Mouse (Mus musculus) stomach, adult 2 months (tissue): ENCODE results near the gene Uevld. TPM values are rescaled to one million over a fixed set of nuclear protein-coding genes. Genes with fewer than 3 reads are reported as not detected.

ENCODE experiments used
- polyA plus RNA-seq: library from polyadenylated mRNA; depleted of rRNA; stranded (reverse); fragments of >200 nt; gene quantifications from 2 replicates; pipeline ENCODE4 v1.2.3, GENCODE M21; 2012; rRNA removed

The Uevld gene
- 0.48 and 0.62 TPM in 2 replicates for polyA plus RNA-seq

DNA sequence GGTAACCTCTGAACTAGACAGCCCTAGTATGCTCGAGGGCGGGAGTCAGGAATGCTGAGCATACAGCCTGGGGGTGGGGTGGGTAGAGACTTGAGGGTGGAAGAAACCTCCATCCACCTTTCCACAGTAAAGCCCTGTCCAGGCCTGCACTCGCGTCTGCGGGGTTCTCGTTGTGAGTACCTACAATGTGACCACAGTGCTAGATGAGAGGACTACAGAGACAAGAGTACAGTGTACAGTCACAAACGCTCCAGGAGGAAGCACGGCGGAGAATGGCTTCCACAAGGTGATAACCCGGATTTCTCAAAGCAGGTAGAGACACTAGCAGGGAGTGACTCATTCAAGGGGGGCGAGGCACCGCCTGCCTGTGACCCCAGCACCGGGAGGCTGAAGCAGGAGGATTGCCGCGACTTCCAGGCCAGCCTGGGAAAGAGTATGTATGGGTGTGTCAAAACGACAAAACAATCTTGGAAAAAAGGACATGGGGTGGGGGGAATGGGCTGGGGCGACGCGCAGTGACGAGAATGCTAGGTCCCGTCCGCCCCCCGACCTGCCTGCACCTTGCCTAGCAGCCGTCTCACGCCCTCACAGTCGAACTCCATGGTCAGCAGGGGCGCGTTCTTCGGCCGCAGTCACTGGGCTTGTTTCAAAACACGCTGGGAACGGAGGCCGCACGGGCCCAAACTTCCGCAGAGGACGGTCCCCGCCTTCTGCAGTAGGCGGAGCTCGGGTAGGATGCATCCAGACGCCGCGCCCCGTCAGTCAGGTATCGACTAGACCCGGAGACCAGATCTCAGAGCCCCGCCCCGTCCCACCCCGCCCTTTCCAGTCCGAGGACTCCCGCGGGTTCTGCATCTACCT, at the start of gene Uevld:
Gene Uevld (minus strand): TSS at position 697 of the 861 bp plus-strand sequence.

DNA sequence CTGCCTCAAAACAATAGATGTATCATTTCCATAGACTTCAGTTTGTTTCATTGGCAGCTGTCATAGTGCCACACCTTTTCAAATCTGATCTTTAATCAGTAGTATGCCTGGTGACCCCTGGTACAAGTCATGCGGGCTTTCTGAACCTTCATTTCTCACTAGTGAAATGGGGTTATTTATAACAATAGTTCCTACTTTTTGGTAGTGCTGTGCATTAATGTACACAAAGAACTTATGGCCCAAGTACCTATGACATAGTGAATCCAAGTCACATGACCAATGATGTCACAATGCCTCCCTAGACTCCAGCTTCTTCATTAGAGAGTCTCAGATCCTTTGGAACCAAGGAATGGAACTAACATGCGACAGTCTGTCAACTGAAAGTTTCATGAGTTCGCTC, 25.0 kb upstream of the Uevld start, which contains the start of gene Gm9999:
Gene Gm9999 (plus strand): TSS at position 301 of the 400 bp plus-strand sequence.

DNA sequence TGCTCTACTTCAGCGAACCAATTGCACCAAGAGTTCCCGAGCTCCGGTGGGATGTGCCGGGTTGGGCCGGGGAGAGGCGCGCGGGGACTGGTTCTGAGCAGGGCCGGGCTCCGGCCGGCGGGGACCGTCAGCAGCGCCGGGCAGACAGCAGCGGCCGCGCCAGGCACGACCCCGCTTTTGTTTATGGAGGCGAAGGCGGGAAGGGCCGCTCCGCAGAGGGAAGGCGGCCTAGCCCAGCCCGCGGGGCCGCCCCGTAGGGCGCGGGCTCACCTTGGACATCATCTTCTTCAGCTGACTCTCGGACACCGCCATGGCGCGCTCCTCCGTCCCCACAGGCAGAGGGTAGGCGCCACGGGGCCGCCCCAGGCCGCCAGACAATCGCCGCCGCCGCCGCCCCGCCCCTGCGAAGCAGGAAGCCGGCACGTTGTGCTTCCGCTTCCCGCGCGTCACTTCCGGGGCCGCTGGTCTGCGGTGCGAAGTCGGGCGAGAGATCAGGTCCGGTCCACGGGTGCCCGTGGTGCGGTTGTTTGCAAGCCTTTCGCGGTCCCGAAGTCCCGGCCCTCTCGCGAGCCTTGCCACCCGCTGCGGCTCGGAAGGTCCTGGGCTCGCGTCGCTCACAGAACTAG, 38.7 kb downstream of the Uevld start, which contains the start of gene Tsg101:
Gene Tsg101 (minus strand): TSS at position 419 of the 626 bp plus-strand sequence.

Other genes starting within 250 kb of the Uevld start
- gene Saal1, start 247.8 kb downstream of the Uevld start, polyA plus RNA-seq = 1.1 and 2.0 TPM in 2 replicates
- gene Saa3, start 242.8 kb downstream of the Uevld start, polyA plus RNA-seq = not detected in 2 replicates
- gene Saa4, start 225.9 kb downstream of the Uevld start, polyA plus RNA-seq = 0.03 TPM in 1 of 2 replicates, not detected in the other
- not detected in 2 replicates for gene Saa1, start 215.5 kb downstream of the Uevld start, polyA plus RNA-seq
- gene Saa2, start 206.7 kb downstream of the Uevld start, polyA plus RNA-seq = not detected in 2 replicates
- gene Hps5, start 162.5 kb downstream of the Uevld start, polyA plus RNA-seq = 4.2 and 6.1 TPM in 2 replicates
- 2.0 and 2.8 TPM in 2 replicates for gene Gtf2h1, start 162.4 kb downstream of the Uevld start, polyA plus RNA-seq
- 354 and 498 TPM in 2 replicates for gene Ldha, start 117.1 kb downstream of the Uevld start, polyA plus RNA-seq
- 0.08 TPM in 1 of 2 replicates, not detected in the other for gene Ldhc, start 97.3 kb downstream of the Uevld start, polyA plus RNA-seq
- gene Tsg101, start 38.6 kb downstream of the Uevld start, polyA plus RNA-seq = 70.9 and 76.8 TPM in 2 replicates
- gene Gm9999, start 25.1 kb upstream of the Uevld start, polyA plus RNA-seq = not detected in 2 replicates
- 1.4 TPM in 2 replicates for gene Spty2d1, start 49.9 kb upstream of the Uevld start, polyA plus RNA-seq
- gene Tmem86a, start 92.1 kb upstream of the Uevld start, polyA plus RNA-seq = 14.1 and 25.7 TPM in 2 replicates
- 0.11 and 0.17 TPM in 2 replicates for gene Ptpn5, start 175.2 kb upstream of the Uevld start, polyA plus RNA-seq
- not detected in 2 replicates for gene Mrgpra6, start 246.4 kb upstream of the Uevld start, polyA plus RNA-seq